Mouse (Mus musculus) embryonic facial prominence, embryonic 14.5 days (tissue): Measurements from ENCODE around the gene Sipa1. TPM values are rescaled to one million over a fixed set of nuclear protein-coding genes. Genes with fewer than 3 reads are reported as not detected.
A peak's percentile ranks its signal among the peaks of the same experiment; 100 is the strongest.

ENCODE experiments used
- ATAC-seq: fragments of 200-750 bp; cut with Nextera tagmentation; 2 replicates; pipeline ENCODE4 v1.8.0; 2017; ENCODE audit warnings: low read depth, moderate number of reproducible peaks, moderate TSS enrichment
- DNase-seq: peaks from one replicate; pipeline ENCODE4 v3.0.0-alpha.2; 2015; ENCODE audit warnings: low spot score
- H3K27ac ChIP-seq: fragments of 300-500 bp; sonication (generic); replicated peaks from 2 replicates; pipeline ENCODE4 v1.5.1; 2014; ENCODE audit warnings: low read depth, mild to moderate bottlenecking, low read length, moderate library complexity
- H3K27me3 ChIP-seq: fragments of 300-500 bp; sonication (generic); replicated peaks from 2 replicates; pipeline ENCODE4 v1.6.1; 2014; ENCODE audit warnings: low read length; ENCODE audit not compliant: control insufficient read depth, insufficient read depth
- H3K36me3 ChIP-seq: fragments of 300-500 bp; sonication (generic); 2 replicates; pipeline ENCODE4 v1.6.1; 2014; ENCODE audit warnings: low read length, mixed read lengths; ENCODE audit not compliant: control insufficient read depth, insufficient read depth
- H3K4me1 ChIP-seq: fragments of 300-500 bp; sonication (generic); 2 replicates; pipeline ENCODE4 v1.6.1; 2014; ENCODE audit warnings: antibody characterized with exemption, low read length; ENCODE audit not compliant: control insufficient read depth, insufficient read depth
- H3K4me2 ChIP-seq: fragments of 300-500 bp; sonication (generic); 2 replicates; pipeline ENCODE4 v1.6.1; 2014; ENCODE audit warnings: low read depth, mild to moderate bottlenecking, low read length, moderate library complexity, mixed read lengths
- H3K4me3 ChIP-seq: fragments of 300-500 bp; sonication (generic); 2 replicates; pipeline ENCODE4 v1.5.1; 2014; ENCODE audit warnings: low read depth, mild to moderate bottlenecking, low read length
- H3K9ac ChIP-seq: fragments of 300-500 bp; sonication (generic); 2 replicates; pipeline ENCODE4 v1.6.1; 2014; ENCODE audit warnings: low read depth, mild to moderate bottlenecking, low read length, moderate library complexity, mixed read lengths
- H3K9me3 ChIP-seq: fragments of 300-500 bp; sonication (generic); 2 replicates; pipeline ENCODE4 v1.6.1; 2016; ENCODE audit warnings: low read length; ENCODE audit not compliant: control insufficient read depth
- WGBS: fragments of 180-500 bp; shearing (Covaris S2); extraction: QIAGEN DNeasy Blood & Tissue Kit; methylation state at CpG from one replicate; pipeline ENCODE4 v1.1.7; 2014; 5-methylcytosine and 5-hydroxymethylcytosine counted together
- polyA plus RNA-seq: library from polyadenylated mRNA; unstranded; fragments of >200 nt; fragmentation: Nextera tagmentation; extraction: Ambion mirVana; gene quantifications from 2 replicates; pipeline ENCODE4 v1.2.1, GENCODE M21; 2014

The Sipa1 gene
- polyA plus RNA-seq, 1 experiment from 2014 or later: 24.4 TPM

DNA sequence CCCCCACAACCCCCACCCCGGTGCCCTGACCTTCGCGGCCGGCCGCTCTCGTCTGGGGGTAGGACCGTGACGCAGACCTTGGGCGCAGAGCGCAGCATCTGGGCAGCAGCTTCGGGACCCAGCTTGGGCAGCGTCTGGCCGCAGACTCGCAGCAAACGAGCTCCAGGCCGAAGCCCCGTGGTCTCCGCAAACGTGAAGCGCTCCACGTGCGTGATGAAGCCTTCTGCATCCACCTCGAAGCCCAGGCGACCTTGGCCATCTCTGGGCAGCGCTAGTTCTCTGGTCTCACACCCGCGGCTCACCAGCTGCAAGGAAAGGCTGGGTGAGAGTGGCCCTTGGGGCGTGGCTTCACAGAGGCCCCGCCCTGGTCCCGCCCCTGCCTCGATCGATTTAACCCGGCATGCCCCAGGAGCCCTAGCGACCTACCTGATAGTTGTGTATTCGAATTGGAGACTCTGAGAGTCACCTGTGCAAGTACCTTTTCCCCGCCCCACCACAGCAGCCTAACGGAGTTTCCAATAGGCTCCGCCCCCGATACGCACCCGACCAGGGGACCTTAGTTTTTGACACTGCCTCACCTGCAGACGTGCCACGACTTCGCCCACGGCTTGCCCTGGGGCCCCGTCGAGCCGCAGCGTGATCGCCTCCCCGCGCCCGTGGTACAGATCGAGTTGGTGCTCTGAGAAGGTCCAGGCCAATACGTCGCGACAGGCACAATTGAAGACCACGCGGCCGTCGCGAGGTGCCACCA lies 9.4 kb downstream of the Sipa1 start:
- Histone ChIP-seq H3K4me1 (peaks cover 7% of the 10 kb centered on the region; the same call in 1 of the 2 replicates), H3K36me3 (peaks cover 38% of the 10 kb centered on the region), H3K27me3 (peaks cover 25% of the 10 kb centered on the region), H3K27ac (no peak overlapping the region), H3K9me3 (no peaks in the 10 kb centered on the region), H3K4me3 (peak overlapping the region; percentile 43), H3K9ac (peak overlapping the region; percentile 51), H3K4me2 (peak overlapping the region; percentile 74)
- 6% methylated on average over 33 of the region's 62 CpGs for WGBS
- DNase-seq (peak; percentile 59), ATAC-seq (peak; percentile 62)

GRCm38 (mm10) chr19:5652570-5652969 lies 10.9 kb downstream of the Sipa1 start:
- ATAC-seq (no peak), DNase-seq (no peak)
- peaks cover 12% of the 10 kb centered on the region for H3K4me1 ChIP-seq
- no peak overlapping the region for H3K27ac ChIP-seq
- H3K27me3 ChIP-seq: peaks cover 25% of the 10 kb centered on the region
- no peak overlapping the region for H3K9ac ChIP-seq
- no peak overlapping the region for H3K4me2 ChIP-seq
- WGBS: 76% methylated on average over 6 of the region's 6 CpGs
- H3K4me3 ChIP-seq: no peak overlapping the region
- H3K36me3 ChIP-seq: peaks cover 43% of the 10 kb centered on the region
- H3K9me3 ChIP-seq: no peaks in the 10 kb centered on the region

- Histone ChIP-seq H3K4me1 (peaks cover 12% of the 10 kb centered on the region), H3K27ac (no peak overlapping the region), H3K9me3 (no peaks in the 10 kb centered on the region), H3K9ac (no peak overlapping the region), H3K4me2 (no peak overlapping the region), H3K4me3 (no peak overlapping the region), H3K27me3 (peaks cover 25% of the 10 kb centered on the region), H3K36me3 (peaks cover 49% of the 10 kb centered on the region)
- no peak for ATAC-seq
- DNase-seq: no peak
- 57% methylated on average over 13 of the region's 13 CpGs for whole genome bisulfite sequencing
Observed at GRCm38 (mm10) chr19:5651502-5652274, 11.8 kb downstream of the Sipa1 start.

- Histone ChIP-seq H3K36me3 (peaks cover 61% of the 10 kb centered on the region), H3K4me1 (peaks cover 11% of the 10 kb centered on the region), H3K27ac (peak overlapping the region; percentile 80; the same call in 1 of the 2 replicates), H3K9me3 (no peaks in the 10 kb centered on the region), H3K4me3 (peak overlapping the region; percentile 33), H3K27me3 (peaks cover 8% of the 10 kb centered on the region), H3K9ac (peak overlapping the region; percentile 41), H3K4me2 (peak overlapping the region; percentile 67)
- WGBS: 65% methylated on average over 6 of the region's 6 CpGs
- ATAC-seq (no peak), DNase-seq (no peak)
Observed at GRCm38 (mm10) chr19:5649298-5649741, 14.2 kb downstream of the Sipa1 start.

DNA sequence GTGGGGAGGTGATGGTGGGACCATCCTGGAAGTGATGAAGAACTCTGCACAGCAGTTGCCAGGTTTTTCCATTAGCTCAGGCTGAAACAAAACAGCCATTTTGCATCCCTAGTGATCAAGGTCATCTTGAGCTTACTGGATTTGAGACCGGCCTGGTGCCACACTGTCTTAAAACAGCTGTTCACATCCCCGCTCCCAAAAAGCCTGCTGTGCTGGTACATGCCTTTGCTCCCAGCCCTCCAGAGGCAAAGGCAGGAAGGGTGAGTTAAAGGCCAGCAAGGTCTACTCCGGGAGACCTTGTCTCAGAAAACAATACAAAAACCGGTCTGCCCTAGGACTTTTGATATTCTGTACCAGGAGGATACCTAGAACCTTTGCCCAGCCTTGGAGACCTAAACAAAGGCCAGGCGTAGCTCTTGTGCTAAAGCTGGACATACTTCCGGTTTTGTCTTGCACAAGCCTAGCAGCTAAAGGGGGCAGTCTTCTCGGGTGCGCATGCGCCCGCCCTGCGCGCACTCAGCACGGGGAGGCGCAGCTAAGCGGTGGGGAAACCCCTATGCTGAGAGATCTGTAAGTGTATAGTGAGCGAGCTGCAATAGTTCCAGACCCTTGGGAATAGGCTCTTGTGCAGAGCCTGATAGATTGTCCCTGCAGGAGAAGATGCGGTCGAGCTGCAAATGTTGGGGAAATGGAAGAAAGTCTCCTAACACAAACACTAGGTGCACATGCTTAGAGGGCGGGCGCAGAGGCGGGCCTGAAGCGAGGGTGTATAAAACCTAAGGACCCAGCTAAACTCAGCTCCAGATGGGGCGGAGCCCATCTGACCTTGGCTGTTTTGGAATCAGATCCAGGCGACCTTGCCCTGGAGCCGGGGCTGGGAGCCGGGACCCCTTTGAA lies 14.9 kb downstream of the Sipa1 start:
- Histone ChIP-seq H3K27me3 (0 out of 2 replicates have a peak, but pooled peaks cover under 1% of the 10 kb centered on the region), H3K36me3 (peaks cover 68% of the 10 kb centered on the region), H3K9me3 (no peaks in the 10 kb centered on the region), H3K4me2 (peak overlapping the region; percentile 67), H3K4me1 (peaks cover 5% of the 10 kb centered on the region), H3K27ac (peak overlapping the region; percentile 80), H3K4me3 (peak overlapping the region; percentile 33), H3K9ac (peak overlapping the region; percentile 41)
- peak; percentile 93 for DNase-seq
- peak; percentile 95 for ATAC-seq
- 7% methylated on average over 26 of the region's 26 CpGs for WGBS

DNA sequence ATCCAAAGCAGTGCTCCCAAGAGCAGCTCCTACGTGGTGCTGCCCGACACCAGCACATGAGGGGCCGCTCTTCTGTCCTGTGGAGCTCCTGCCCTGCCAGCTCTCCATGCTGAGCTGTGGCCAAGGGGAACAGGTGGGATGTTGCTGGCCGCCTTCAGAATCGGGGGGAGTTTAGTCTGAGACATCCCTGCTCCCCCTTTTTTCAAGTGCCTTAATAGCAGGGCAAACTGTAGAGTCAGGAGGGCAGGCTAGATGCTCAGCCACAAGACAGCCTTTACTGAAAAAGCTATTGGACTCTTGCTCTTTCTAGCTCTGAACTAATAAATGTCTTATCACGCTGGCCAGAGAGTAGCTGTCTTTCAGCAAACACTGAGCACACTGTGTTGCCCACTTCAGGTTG lies 15.7 kb downstream of the Sipa1 start:
- no peaks in the 10 kb centered on the region for H3K9me3 ChIP-seq
- no peak overlapping the region for H3K4me3 ChIP-seq
- peak overlapping the region; percentile 80; the same call in 1 of the 2 replicates for H3K27ac ChIP-seq
- WGBS: 95% methylated on average over 6 of the region's 6 CpGs
- no peak for DNase-seq
- no peaks in the 10 kb centered on the region for H3K27me3 ChIP-seq
- H3K9ac ChIP-seq: peak overlapping the region; percentile 2; the same call in 1 of the 2 replicates
- peaks cover 5% of the 10 kb centered on the region for H3K4me1 ChIP-seq
- no peak overlapping the region for H3K4me2 ChIP-seq
- no peak for ATAC-seq
- peaks cover 77% of the 10 kb centered on the region for H3K36me3 ChIP-seq

DNA sequence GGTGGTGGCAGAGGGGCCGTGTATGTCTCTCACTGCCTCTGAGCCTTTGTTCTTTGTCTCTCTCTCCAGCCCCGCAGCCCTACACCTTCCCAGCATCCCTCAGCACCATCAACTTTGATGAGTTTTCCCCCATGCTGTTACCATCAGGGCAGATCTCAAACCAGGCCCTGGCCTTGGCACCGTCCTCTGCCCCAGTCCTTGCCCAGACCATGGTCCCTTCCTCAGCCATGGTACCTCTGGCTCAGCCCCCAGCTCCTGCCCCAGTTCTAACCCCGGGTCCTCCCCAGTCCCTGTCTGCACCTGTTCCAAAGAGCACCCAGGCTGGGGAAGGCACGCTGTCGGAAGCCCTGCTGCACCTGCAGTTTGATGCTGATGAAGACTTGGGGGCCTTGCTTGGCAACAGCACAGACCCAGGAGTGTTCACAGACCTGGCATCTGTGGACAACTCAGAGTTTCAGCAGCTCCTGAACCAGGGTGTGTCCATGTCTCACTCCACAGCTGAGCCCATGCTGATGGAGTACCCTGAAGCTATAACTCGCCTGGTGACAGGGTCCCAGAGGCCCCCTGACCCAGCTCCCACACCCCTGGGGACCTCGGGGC lies 16.7 kb downstream of the Sipa1 start:
- 93% methylated on average over 7 of the region's 8 CpGs for WGBS

DNA sequence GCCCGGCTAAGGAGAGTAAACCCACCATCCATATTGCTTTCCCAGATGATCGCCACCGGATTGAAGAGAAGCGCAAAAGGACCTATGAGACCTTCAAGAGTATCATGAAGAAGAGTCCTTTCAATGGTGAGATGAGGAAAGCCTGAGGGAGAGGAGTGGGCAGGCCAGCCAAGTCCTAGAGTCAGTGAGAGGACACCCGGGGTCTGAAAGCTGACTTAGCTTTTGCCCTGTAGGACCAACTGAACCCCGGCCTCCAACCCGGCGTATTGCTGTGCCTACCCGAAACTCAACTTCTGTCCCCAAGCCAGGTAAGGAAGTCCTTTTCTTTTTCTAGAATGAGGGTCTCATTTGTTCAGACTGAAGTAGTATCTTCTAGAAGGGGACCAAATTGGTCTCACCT lies 18.2 kb downstream of the Sipa1 start:
- ATAC-seq: no peak
- H3K27me3 ChIP-seq: no peaks in the 10 kb centered on the region

More for the DNA sequence above, 16.7 kb downstream of the Sipa1 start:
- peaks cover 5% of the 10 kb centered on the region for H3K4me1 ChIP-seq
- no peak overlapping the region for H3K4me2 ChIP-seq
- no peaks in the 10 kb centered on the region for H3K27me3 ChIP-seq
- H3K36me3 ChIP-seq: peaks cover 78% of the 10 kb centered on the region
- H3K4me3 ChIP-seq: no peak overlapping the region
- no peak for DNase-seq
- no peak overlapping the region for H3K9ac ChIP-seq
- ATAC-seq: no peak
- H3K27ac ChIP-seq: no peak overlapping the region
- H3K9me3 ChIP-seq: no peaks in the 10 kb centered on the region

More for the DNA sequence above, 18.2 kb downstream of the Sipa1 start:
- H3K4me3 ChIP-seq: no peak overlapping the region
- H3K9ac ChIP-seq: no peak overlapping the region
- H3K9me3 ChIP-seq: no peaks in the 10 kb centered on the region
- no peak overlapping the region for H3K27ac ChIP-seq
- H3K36me3 ChIP-seq: peaks cover 78% of the 10 kb centered on the region
- no peak overlapping the region for H3K4me2 ChIP-seq
- WGBS: 93% methylated on average over 9 of the region's 9 CpGs
- DNase-seq: no peak
- peaks cover 5% of the 10 kb centered on the region for H3K4me1 ChIP-seq
